Mouse (Mus musculus): ENCODE measurements at regions not wholly inside any gene's neighbourhood (a gene's known extent, or its start where the extent isn't known, plus 50 kb on each side); places are given as distances from the start of the nearest gene placed in this dataset.

DNA sequence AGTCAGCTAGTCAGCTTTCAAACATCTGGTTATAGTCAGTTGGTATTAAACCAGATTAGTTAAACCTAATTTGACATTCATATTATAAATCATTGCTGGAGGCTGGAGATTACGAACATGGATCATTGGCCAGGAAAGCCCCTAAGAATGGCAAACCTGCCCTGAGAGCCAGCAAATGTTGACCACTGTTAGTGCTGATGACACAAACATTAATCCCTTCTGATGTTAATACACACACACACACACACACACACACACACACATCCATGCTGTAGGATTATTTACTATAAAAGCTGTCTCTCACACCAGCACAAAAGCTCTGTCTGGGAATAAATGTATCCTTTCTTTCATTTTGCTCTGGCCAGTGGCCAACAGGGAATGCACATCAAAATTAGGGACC is 329.4 kb upstream of the Atp2b1 start:
- Histone ChIP-seq H3K4me3 (ENCODE audit: insufficient read depth, low read depth, low read length) (no peak overlapping the region), H3K4me1 (ENCODE audit: control insufficient read depth, insufficient read depth, insufficient read length, low read length) (no peaks in the 10 kb centered on the region), H3K27ac (replicated peaks; ENCODE audit: low read depth, low read length) (no peak overlapping the region)

- Histone ChIP-seq H3K27ac (replicated peaks; ENCODE audit: low read depth, low read length) (no peak overlapping the region), H3K4me1 (ENCODE audit: control insufficient read depth, insufficient read depth, insufficient read length, low read length) (no peaks in the 10 kb centered on the region), H3K4me3 (ENCODE audit: insufficient read depth, low read depth, low read length) (no peak overlapping the region)
These were observed 324.5 kb upstream of the Atp2b1 start for GRCm38 (mm10) chr10:98589726-98590125.

DNA sequence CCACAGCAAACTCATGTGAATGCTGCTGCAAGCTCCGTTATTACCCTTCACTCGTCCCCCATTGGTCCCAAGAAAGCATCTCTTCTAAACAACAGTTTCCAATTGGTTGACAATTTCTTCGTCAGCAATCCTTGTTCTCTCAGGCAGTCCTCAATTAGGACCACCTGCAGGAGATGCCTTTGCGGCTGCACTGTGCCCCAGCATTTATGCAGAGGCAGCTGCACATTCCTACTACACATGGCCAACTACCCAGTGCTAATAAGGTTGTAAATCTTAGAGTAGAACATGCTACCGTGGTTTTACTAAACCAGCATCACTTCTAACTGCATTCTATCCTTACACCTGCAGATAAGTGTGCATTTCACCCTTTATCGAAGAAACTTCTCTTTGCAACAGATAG is 322.1 kb upstream of the Atp2b1 start:
- Histone ChIP-seq H3K4me1 (ENCODE audit: control insufficient read depth, insufficient read depth, insufficient read length, low read length) (no peaks in the 10 kb centered on the region), H3K27ac (replicated peaks; ENCODE audit: low read depth, low read length) (no peak overlapping the region), H3K4me3 (ENCODE audit: insufficient read depth, low read depth, low read length) (no peak overlapping the region)

DNA sequence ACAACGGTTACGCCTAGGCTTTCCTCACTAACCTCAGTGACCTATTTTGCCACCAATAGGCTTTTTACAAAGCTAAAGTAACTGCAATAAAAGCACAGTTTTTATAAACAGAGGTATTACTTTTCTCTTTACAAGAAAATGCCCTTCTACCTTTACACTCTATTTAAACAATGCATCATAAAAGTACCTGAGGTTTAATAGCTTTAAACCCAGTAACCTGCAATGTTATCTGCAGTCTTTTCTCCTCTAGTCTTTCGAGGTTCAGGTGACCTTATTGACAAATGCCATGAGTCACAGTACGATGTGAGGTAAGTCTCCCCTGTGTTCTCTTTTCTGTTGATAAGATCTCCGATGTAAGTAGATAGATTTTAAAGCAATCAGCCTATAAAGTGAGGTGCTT is 320.3 kb upstream of the Atp2b1 start:
- H3K27ac ChIP-seq (replicated peaks; ENCODE audit: low read depth, low read length) = no peak overlapping the region

GRCm38 (mm10) chr10:98608221-98608941 is 305.8 kb upstream of the Atp2b1 start:
- Histone ChIP-seq H3K27ac (replicated peaks; ENCODE audit: low read depth, low read length) (no peak overlapping the region), H3K4me3 (ENCODE audit: insufficient read depth, low read depth, low read length) (no peak overlapping the region), H3K4me1 (ENCODE audit: control insufficient read depth, insufficient read depth, insufficient read length, low read length) (no peaks in the 10 kb centered on the region)

More for the DNA sequence above, 320.3 kb upstream of the Atp2b1 start:
- Histone ChIP-seq H3K4me3 (ENCODE audit: insufficient read depth, low read depth, low read length) (no peak overlapping the region), H3K4me1 (ENCODE audit: control insufficient read depth, insufficient read depth, insufficient read length, low read length) (no peaks in the 10 kb centered on the region)

DNA sequence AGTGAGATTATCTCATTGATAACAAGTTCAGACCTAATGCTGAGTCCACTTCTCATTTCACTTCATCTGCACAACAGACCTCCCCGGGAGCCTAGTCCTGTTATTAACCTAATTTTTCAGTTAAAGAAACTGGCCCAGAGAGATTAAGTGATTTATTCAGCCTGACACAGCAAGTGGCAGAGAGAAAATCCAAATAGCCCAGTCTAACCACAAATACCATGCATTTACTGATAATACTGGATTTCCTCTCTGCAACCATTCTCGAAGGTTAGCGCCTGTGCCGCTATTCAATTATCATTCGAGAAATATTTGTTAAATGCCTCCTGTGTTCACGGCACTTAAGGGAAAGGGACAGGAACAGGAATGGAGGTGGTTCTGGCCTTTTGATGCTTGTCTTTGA is 303.5 kb upstream of the Atp2b1 start:
- H3K4me3 ChIP-seq (ENCODE audit: insufficient read depth, low read depth, low read length) = no peak overlapping the region
- H3K27ac ChIP-seq (replicated peaks; ENCODE audit: low read depth, low read length) = no peak overlapping the region
- no peaks in the 10 kb centered on the region for H3K4me1 ChIP-seq (ENCODE audit: control insufficient read depth, insufficient read depth, insufficient read length, low read length)

- Histone ChIP-seq H3K4me3 (ENCODE audit: insufficient read depth, low read depth, low read length) (no peak overlapping the region), H3K27ac (replicated peaks; ENCODE audit: low read depth, low read length) (no peak overlapping the region; the same call in 1 of the 2 replicates), H3K4me1 (ENCODE audit: control insufficient read depth, insufficient read depth, insufficient read length, low read length) (no peaks in the 10 kb centered on the region)
These were observed 302.4 kb upstream of the Atp2b1 start for GRCm38 (mm10) chr10:98611707-98612360.

GRCm38 (mm10) chr10:98618736-98619525 is 295.3 kb upstream of the Atp2b1 start:
- H3K27ac ChIP-seq (replicated peaks; ENCODE audit: low read depth, low read length) = no peak overlapping the region
- no peak overlapping the region for H3K4me3 ChIP-seq (ENCODE audit: insufficient read depth, low read depth, low read length)
- H3K4me1 ChIP-seq (ENCODE audit: control insufficient read depth, insufficient read depth, insufficient read length, low read length) = no peaks in the 10 kb centered on the region

DNA sequence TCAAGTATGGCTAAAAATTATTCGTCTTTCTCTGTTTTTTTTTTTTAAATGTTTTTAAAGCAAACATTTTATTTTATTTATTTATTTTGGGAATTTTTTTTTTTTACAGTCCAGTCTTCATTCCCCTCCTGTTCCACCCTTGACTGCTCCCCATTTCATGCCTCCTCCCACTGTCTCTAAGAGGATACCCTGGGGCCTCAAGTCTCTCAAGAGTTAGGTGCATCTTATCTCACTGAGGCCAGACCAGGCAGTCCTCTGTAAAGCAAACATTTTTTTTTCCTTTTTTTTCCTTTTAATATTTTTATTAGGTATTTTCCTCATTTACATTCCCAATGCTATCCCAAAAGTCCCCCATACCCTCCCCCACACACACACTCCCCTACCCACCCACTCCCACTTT is 290.1 kb upstream of the Atp2b1 start:
- no peaks in the 10 kb centered on the region for H3K4me1 ChIP-seq (ENCODE audit: control insufficient read depth, insufficient read depth, insufficient read length, low read length)
- no peak overlapping the region for H3K27ac ChIP-seq (replicated peaks; ENCODE audit: low read depth, low read length)
- H3K4me3 ChIP-seq (ENCODE audit: insufficient read depth, low read depth, low read length) = no peak overlapping the region

DNA sequence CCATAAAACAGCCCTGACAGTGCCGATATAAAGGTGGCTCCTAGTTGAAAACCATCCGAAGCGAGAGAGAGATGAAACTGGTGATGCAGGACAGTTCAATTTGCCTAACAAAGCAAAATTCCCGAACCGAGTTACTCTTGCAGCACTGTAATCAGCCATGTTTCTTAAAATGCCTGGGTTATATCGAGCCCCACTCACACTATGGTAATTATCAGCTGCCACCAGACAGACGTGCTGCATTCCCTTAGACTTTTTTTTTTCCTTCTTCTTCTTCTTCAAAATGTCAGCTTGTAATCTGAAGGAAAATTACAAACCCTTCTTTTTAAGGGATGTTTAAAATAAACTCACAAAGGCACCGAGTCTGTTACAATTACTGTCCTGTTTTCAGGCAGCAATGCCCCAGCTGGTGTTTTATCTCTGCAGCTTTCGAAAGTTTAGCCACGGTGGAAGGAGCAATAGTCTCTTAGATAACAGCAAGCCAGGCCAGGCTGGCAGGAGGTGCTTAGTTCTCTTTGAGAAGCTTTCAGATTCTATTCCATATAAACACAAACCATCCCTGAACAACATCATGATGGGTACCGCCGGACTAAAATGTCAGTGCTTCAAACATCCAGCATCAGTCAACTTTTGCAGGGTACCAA is 289.4 kb upstream of the Atp2b1 start:
- no peak overlapping the region for H3K4me3 ChIP-seq (ENCODE audit: insufficient read depth, low read depth, low read length)
- H3K4me1 ChIP-seq (ENCODE audit: control insufficient read depth, insufficient read depth, insufficient read length, low read length) = no peaks in the 10 kb centered on the region
- H3K27ac ChIP-seq (replicated peaks; ENCODE audit: low read depth, low read length) = no peak overlapping the region

DNA sequence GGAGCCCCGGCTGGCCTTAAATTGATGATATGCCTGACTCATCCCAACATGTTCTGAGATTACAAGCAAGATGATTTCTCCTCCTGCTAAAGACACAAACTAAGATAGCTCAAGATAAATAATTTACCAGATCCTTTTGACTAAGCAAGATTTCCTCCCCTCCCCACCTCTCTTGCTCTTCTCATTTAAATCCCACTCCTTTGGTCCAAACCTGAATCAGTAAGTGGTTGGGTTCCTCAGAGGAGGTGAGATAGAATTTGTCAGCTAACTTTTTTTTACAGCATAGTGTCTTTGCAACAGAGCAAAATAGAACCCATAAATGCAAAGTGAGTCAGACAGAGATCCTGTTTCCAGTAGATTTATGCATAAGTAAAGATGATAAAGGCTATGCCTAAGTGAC is 286.0 kb upstream of the Atp2b1 start:
- Histone ChIP-seq H3K4me1 (ENCODE audit: control insufficient read depth, insufficient read depth, insufficient read length, low read length) (no peaks in the 10 kb centered on the region), H3K27ac (replicated peaks; ENCODE audit: low read depth, low read length) (no peak overlapping the region), H3K4me3 (ENCODE audit: insufficient read depth, low read depth, low read length) (no peak overlapping the region)

- no peak overlapping the region for H3K27ac ChIP-seq (replicated peaks; ENCODE audit: low read depth, low read length)
- H3K4me3 ChIP-seq (ENCODE audit: insufficient read depth, low read depth, low read length) = no peak overlapping the region
- no peaks in the 10 kb centered on the region for H3K4me1 ChIP-seq (ENCODE audit: control insufficient read depth, insufficient read depth, insufficient read length, low read length)
These were observed 285.0 kb upstream of the Atp2b1 start for GRCm38 (mm10) chr10:98629248-98629647.

- no peaks in the 10 kb centered on the region for H3K4me1 ChIP-seq (ENCODE audit: control insufficient read depth, insufficient read depth, insufficient read length, low read length)
- no peak overlapping the region for H3K27ac ChIP-seq (replicated peaks; ENCODE audit: low read depth, low read length)
- H3K4me3 ChIP-seq (ENCODE audit: insufficient read depth, low read depth, low read length) = no peak overlapping the region
These were observed 276.2 kb upstream of the Atp2b1 start for GRCm38 (mm10) chr10:98637759-98638611.

- H3K4me3 ChIP-seq (ENCODE audit: insufficient read depth, low read depth, low read length) = no peak overlapping the region
- no peak overlapping the region for H3K27ac ChIP-seq (replicated peaks; ENCODE audit: low read depth, low read length)
- no peaks in the 10 kb centered on the region for H3K4me1 ChIP-seq (ENCODE audit: control insufficient read depth, insufficient read depth, insufficient read length, low read length)
These were observed 268.5 kb upstream of the Atp2b1 start for GRCm38 (mm10) chr10:98645681-98646122.
